Mouse (Mus musculus): Measurements from ENCODE around the gene Gan.
A peak's percentile ranks its signal among the peaks of the same experiment; 100 is the strongest.

The Gan gene

GRCm38 (mm10) chr8:117252650-117253049 is 94.7 kb downstream of the Gan start:
- no peak for DNase-seq (ENCODE audit: low read depth, low spot score)

- DNase-seq (ENCODE audit: low read depth, low spot score) = no peak
Measured at GRCm38 (mm10) chr8:117253390-117254269, 95.7 kb downstream of the Gan start.

- no peak for DNase-seq (ENCODE audit: low read depth, low spot score)
Measured at GRCm38 (mm10) chr8:117254496-117254895, 96.6 kb downstream of the Gan start.

GRCm38 (mm10) chr8:117256292-117256938 is 98.5 kb downstream of the Gan start:
- peak; percentile 88 for DNase-seq (ENCODE audit: low read depth, low spot score)

GRCm38 (mm10) chr8:117257029-117257820 is 99.3 kb downstream of the Gan start, which contains the start of gene Cmip:
TSS of gene Cmip (plus strand) at chr8:117257064.
- no peak for DNase-seq (ENCODE audit: low read depth, low spot score)

- DNase-seq (ENCODE audit: low read depth, low spot score) = peak; percentile 72
Measured at GRCm38 (mm10) chr8:117257821-117258575, 100.1 kb downstream of the Gan start.

GRCm38 (mm10) chr8:117258576-117259040 is 100.7 kb downstream of the Gan start:
- DNase-seq (ENCODE audit: low read depth, low spot score) = no peak

- no peak for DNase-seq (ENCODE audit: low read depth, low spot score)
Measured at GRCm38 (mm10) chr8:117259431-117260001, 101.6 kb downstream of the Gan start.

- no peak for DNase-seq (ENCODE audit: low read depth, low spot score)
Measured at GRCm38 (mm10) chr8:117260234-117260929, 102.4 kb downstream of the Gan start.

- no peak for DNase-seq (ENCODE audit: low read depth, low spot score)
Measured at GRCm38 (mm10) chr8:117260930-117261475, 103.1 kb downstream of the Gan start.

- no peak for DNase-seq (ENCODE audit: low read depth, low spot score)
Measured at GRCm38 (mm10) chr8:117261702-117262101, 103.8 kb downstream of the Gan start.

GRCm38 (mm10) chr8:117262685-117263084 is 104.8 kb downstream of the Gan start:
- DNase-seq (ENCODE audit: low read depth, low spot score) = no peak

- no peak for DNase-seq (ENCODE audit: low read depth, low spot score)
Measured at GRCm38 (mm10) chr8:117263442-117263841, 105.5 kb downstream of the Gan start.

GRCm38 (mm10) chr8:117265079-117265478 is 107.1 kb downstream of the Gan start:
- DNase-seq (ENCODE audit: low read depth, low spot score) = no peak
